Mouse (Mus musculus) heart, postnatal 0 days (tissue): Measurements from ENCODE around the gene Amd1.

Source experiments
- CTCF ChIP-seq: IDR thresholded peaks from 2 replicates; pipeline ENCODE4 v1.5.1; 2016; ENCODE audit warnings: antibody characterized with exemption, control low read depth, low read depth
- EP300 ChIP-seq: IDR thresholded peaks from 2 replicates; pipeline ENCODE4 v1.6.1; 2016; ENCODE audit warnings: antibody characterized with exemption, low read depth

DNA sequence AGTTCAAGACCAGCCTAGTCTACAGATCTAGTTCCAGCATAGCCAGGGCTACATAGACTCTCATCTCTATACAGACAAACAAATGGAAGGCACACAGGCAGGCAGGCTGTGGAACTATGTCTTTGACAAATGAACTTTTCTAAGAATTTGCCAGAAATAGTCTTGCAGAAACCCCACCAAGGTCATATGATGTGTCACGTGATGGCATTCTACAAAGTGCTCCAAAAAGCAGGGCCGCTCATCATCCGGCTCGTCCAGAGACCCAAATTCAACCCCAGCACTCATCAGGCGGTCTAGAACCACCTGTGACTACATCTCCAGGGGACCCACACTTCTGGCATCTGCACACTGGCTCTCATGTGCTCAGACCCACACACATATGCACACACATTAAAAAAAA lies 64.2 kb downstream of the Amd1 start:
- TF ChIP-seq CTCF (no peak), EP300 (no peak)
